Mouse (Mus musculus): ENCODE data around the gene Stpg4.

Stpg4 gene

GRCm38 (mm10) chr17:87349069-87349468 is 78.5 kb downstream of the Stpg4 start:
- no peak for DNase-seq

- no peak for DNase-seq
These were observed 79.2 kb downstream of the Stpg4 start for GRCm38 (mm10) chr17:87348353-87348752.

- no peak for DNase-seq
These were observed 82.3 kb downstream of the Stpg4 start for GRCm38 (mm10) chr17:87345252-87345593.

GRCm38 (mm10) chr17:87344441-87345251 is 82.9 kb downstream of the Stpg4 start:
- DNase-seq, result no peak

- no peak for DNase-seq
These were observed 84.4 kb downstream of the Stpg4 start for GRCm38 (mm10) chr17:87343060-87343703.

All from kidney, postnatal 14 days (tissue).